Mouse (Mus musculus) CH12.LX (cell line): ENCODE data around the gene Ccdc110. TPM values are rescaled to one million over a fixed set of nuclear protein-coding genes. Genes with fewer than 3 reads are reported as not detected.

Experiments used
- DNase-seq: peaks from one replicate; pipeline ENCODE4 v3.0.0-alpha.2; 2013; ENCODE audit errors: extremely low read depth
- H3K27ac ChIP-seq: 2 replicates; pipeline ENCODE4 v1.5.1; 2012; ENCODE audit warnings: low read depth, mild to moderate bottlenecking, control low read depth, moderate library complexity; ENCODE audit not compliant: insufficient read depth
- H3K27me3 ChIP-seq: replicated peaks from 2 replicates; pipeline ENCODE3; 2012; ENCODE audit warnings: inconsistent platforms
- H3K36me3 ChIP-seq, 2 experiments: replicated peaks in 1 of 2; 2 replicates each; pipeline versions ENCODE3 to v1.6.1; 2012; ENCODE audit warnings: inconsistent platforms in 1 of 2, low read length in 1 of 2, mild to moderate bottlenecking in 1 of 2, mixed read lengths in 1 of 2, moderate library complexity in 1 of 2; ENCODE audit not compliant: control insufficient read depth in 1 of 2, insufficient read depth in 1 of 2
- H3K4me1 ChIP-seq, 2 experiments: 2 replicates each; pipeline ENCODE4 v1.6.1; 2012; ENCODE audit warnings: inconsistent platforms in 1 of 2, moderate library complexity in 1 of 2; ENCODE audit not compliant: insufficient read depth in 2 of 2, control insufficient read depth in 1 of 2
- H3K4me2 ChIP-seq: 2 replicates; pipeline ENCODE4 v1.6.1; 2012; ENCODE audit warnings: low read depth, mild to moderate bottlenecking, control low read depth; ENCODE audit not compliant: poor library complexity, insufficient read depth, severe bottlenecking
- H3K4me3 ChIP-seq, 3 experiments: fragments of 150-350 bp in 1 of 3; sonication (generic) in 1 of 3; replicated peaks in 1 of 3; 2 replicates each; pipeline versions ENCODE3 to v1.5.1; 2011 to 2012; ENCODE audit warnings: low read depth in 2 of 3, low read length in 2 of 3, mild to moderate bottlenecking in 2 of 3, moderate library complexity in 2 of 3, control low read depth in 1 of 3, improper control_type of control experiment in 1 of 3, inconsistent platforms in 1 of 3, mixed read lengths in 1 of 3; ENCODE audit not compliant: poor library complexity in 1 of 3
- H3K79me2 ChIP-seq: replicated peaks from 2 replicates; pipeline ENCODE4 v1.6.1; 2012; ENCODE audit warnings: mild to moderate bottlenecking, moderate library complexity; ENCODE audit not compliant: control insufficient read depth, poor library complexity, insufficient read depth, severe bottlenecking; ENCODE audit errors: extremely low read depth
- H3K9ac ChIP-seq: 2 replicates; pipeline ENCODE4 v1.6.1; 2012; ENCODE audit warnings: low read depth, mild to moderate bottlenecking, control low read depth, moderate library complexity; ENCODE audit not compliant: insufficient read depth
- H3K9me3 ChIP-seq: replicated peaks from 2 replicates; pipeline ENCODE3; 2012; ENCODE audit warnings: low read length, inconsistent platforms, mixed read lengths
- CHD2 ChIP-seq: IDR thresholded peaks from 2 replicates; pipeline ENCODE4 v1.6.1; 2011; ENCODE audit warnings: low read length, improper control_type of control experiment
- CTCF ChIP-seq, 2 experiments: IDR thresholded peaks in 1 of 2; conservative IDR thresholded peaks in 1 of 2; 2 replicates each; pipeline ENCODE4 v1.5.1; 2011 to 2012; ENCODE audit warnings: low read depth in 2 of 2, low read length in 2 of 2, improper control_type of control experiment in 1 of 2, inconsistent platforms in 1 of 2, mild to moderate bottlenecking in 1 of 2, moderate library complexity in 1 of 2
- E2F4 ChIP-seq: IDR thresholded peaks from 2 replicates; pipeline ENCODE4 v1.6.1; 2011; ENCODE audit warnings: low read depth, low read length, improper control_type of control experiment; ENCODE audit not compliant: insufficient replicate concordance
- ELF1 ChIP-seq: IDR thresholded peaks from 2 replicates; pipeline ENCODE4 v1.6.1; 2014; ENCODE audit warnings: low read depth, mild to moderate bottlenecking, inconsistent platforms, low read length, improper control_type of control experiment
- EP300 ChIP-seq: IDR thresholded peaks from 2 replicates; pipeline ENCODE4 v1.6.1; 2011; ENCODE audit warnings: low read length, improper control_type of control experiment
- GABPA ChIP-seq: IDR thresholded peaks from 2 replicates; pipeline ENCODE4 v1.6.1; 2012; ENCODE audit warnings: low read depth, low read length, improper control_type of control experiment, inconsistent platforms; ENCODE audit not compliant: insufficient replicate concordance
- HCFC1 ChIP-seq: IDR thresholded peaks from 2 replicates; pipeline ENCODE4 v1.6.1; 2012; ENCODE audit warnings: low read depth, mild to moderate bottlenecking, inconsistent platforms, low read length, improper control_type of control experiment
- JUN ChIP-seq: IDR thresholded peaks from 2 replicates; pipeline ENCODE4 v1.6.1; 2011; ENCODE audit warnings: low read depth, mild to moderate bottlenecking, low read length, improper control_type of control experiment, moderate library complexity; ENCODE audit not compliant: insufficient read depth
- JUND ChIP-seq: conservative IDR thresholded peaks from 2 replicates; pipeline ENCODE4 v1.6.1; 2011; ENCODE audit warnings: low read depth, low read length, improper control_type of control experiment
- KAT2A ChIP-seq: IDR thresholded peaks from 2 replicates; pipeline ENCODE4 v1.6.1; 2012; ENCODE audit warnings: low read length, improper control_type of control experiment, inconsistent platforms; ENCODE audit not compliant: insufficient replicate concordance
- MAFK ChIP-seq: IDR thresholded peaks from 2 replicates; pipeline ENCODE4 v1.6.1; 2011; ENCODE audit warnings: low read length, improper control_type of control experiment; ENCODE audit not compliant: insufficient replicate concordance
- MAX ChIP-seq: IDR thresholded peaks from 2 replicates; pipeline ENCODE4 v1.6.1; 2011; ENCODE audit warnings: low read length, improper control_type of control experiment
- MAZ ChIP-seq: IDR thresholded peaks from 2 replicates; pipeline ENCODE4 v1.6.1; 2012; ENCODE audit warnings: low read depth, mild to moderate bottlenecking, inconsistent platforms, low read length, improper control_type of control experiment, moderate library complexity
- MYC ChIP-seq: IDR thresholded peaks from 2 replicates; pipeline ENCODE4 v1.6.1; 2011; ENCODE audit warnings: low read depth, mild to moderate bottlenecking, improper control_type of control experiment, low read length
- NELFE ChIP-seq: IDR thresholded peaks from 2 replicates; pipeline ENCODE4 v1.6.1; 2011; ENCODE audit warnings: low read depth, low read length, improper control_type of control experiment
- PAX5 ChIP-seq: IDR thresholded peaks from 2 replicates; pipeline ENCODE4 v1.6.1; 2012; ENCODE audit warnings: low read length, inconsistent platforms, mixed read lengths
- SIN3A ChIP-seq: IDR thresholded peaks from 2 replicates; pipeline ENCODE4 v1.6.1; 2012; ENCODE audit warnings: low read length, improper control_type of control experiment, inconsistent platforms
- SMC3 ChIP-seq: IDR thresholded peaks from 2 replicates; pipeline ENCODE4 v1.6.1; 2011; ENCODE audit warnings: low read depth, low read length, improper control_type of control experiment
- TBP ChIP-seq: conservative IDR thresholded peaks from 2 replicates; pipeline ENCODE4 v1.6.1; 2011; ENCODE audit warnings: low read depth, low read length, improper control_type of control experiment
- TCF12 ChIP-seq: IDR thresholded peaks from 2 replicates; pipeline ENCODE4 v1.6.1; 2014; ENCODE audit warnings: low read depth, mild to moderate bottlenecking, inconsistent platforms, low read length, improper control_type of control experiment
- USF1 ChIP-seq: IDR thresholded peaks from 2 replicates; pipeline ENCODE4 v1.6.1; 2014; ENCODE audit warnings: low read depth, mild to moderate bottlenecking, inconsistent platforms, low read length, improper control_type of control experiment
- ZC3H11A ChIP-seq: IDR thresholded peaks from 2 replicates; pipeline ENCODE4 v1.6.1; 2012; ENCODE audit warnings: low read depth, mild to moderate bottlenecking, inconsistent platforms, low read length, improper control_type of control experiment
- ZMIZ1 ChIP-seq: IDR thresholded peaks from 2 replicates; pipeline ENCODE4 v1.6.1; 2012; ENCODE audit warnings: low read depth, mild to moderate bottlenecking, inconsistent platforms, low read length, improper control_type of control experiment
- ZNF384 ChIP-seq: IDR thresholded peaks from 2 replicates; pipeline ENCODE4 v1.6.1; 2012; ENCODE audit warnings: low read depth, low read length, improper control_type of control experiment, inconsistent platforms
- dilution Hi-C: fragments of 300-500 bp; cut with MboI; formaldehyde crosslinking; loops from 2 replicates; pipeline ENCODE4 v1.14.3; 2020; ENCODE audit warnings: low sequenced_read_pairs; ENCODE audit not compliant: extremely low pct_unique_long_range_greater_than_20kb, extremely low pct_ligation_motif_present
- in situ Hi-C: fragments of 300-500 bp; cut with MboI; formaldehyde crosslinking; loops from 3 replicates; pipeline ENCODE4 v1.14.3; 2019; ENCODE audit warnings: low sequenced_read_pairs, low pct_ligation_motif_present, low pct_unique_long_range_greater_than_20kb, mixed read lengths
- polyA plus RNA-seq: library from polyadenylated mRNA; unstranded; fragments of >175 nt; gene quantifications from 2 replicates; pipeline ENCODE4 v1.2.1, GENCODE M21; 2012; ENCODE audit warnings: low read depth; ENCODE audit not compliant: insufficient read length
- total RNA-seq, 2 experiments: library from RNA; depleted of rRNA; stranded (reverse); fragments of 300-350 nt in 1 of 2; fragments of >200 nt in 1 of 2; gene quantifications; 2 replicates each; pipeline ENCODE4 v1.2.3; 2012 to 2014

Gene Ccdc110
- total and polyA plus RNA-seq, 3 experiments = not detected

DNA sequence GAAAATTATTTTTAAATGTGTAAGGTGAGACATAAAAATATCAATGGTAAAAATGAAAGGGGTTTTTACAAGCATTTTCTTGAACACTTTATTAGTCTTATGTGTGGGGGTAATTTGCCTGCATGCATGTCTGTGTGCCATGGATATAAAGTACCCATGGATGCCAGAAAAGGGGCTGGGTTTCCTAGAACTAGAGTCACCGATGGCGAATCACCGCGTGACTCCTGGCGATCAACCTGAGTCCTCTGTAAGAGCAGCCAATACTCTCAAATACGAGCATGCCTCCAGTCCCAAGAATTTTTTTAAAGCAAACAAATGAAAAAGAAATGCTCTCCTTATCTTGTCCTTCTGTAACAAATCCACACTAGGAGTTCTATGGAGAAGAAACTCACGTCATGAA is 12.3 kb upstream of the Ccdc110 start:
- H3K36me3 ChIP-seq = no peaks in the 10 kb centered on the region
- TF ChIP-seq ZMIZ1 (no peak), SIN3A (no peak), HCFC1 (no peak), SMC3 (no peak), E2F4 (no peak), CTCF (conservative IDR thresholded peaks at IDR 0.05 in 1 of 2, IDR thresholded peaks at IDR 0.05 in 1 of 2; ENCODE audit: low read depth in 2 of 2, low read length in 2 of 2) (no peak), MYC (no peak), JUN (no peak), ZNF384 (no peak), TCF12 (no peak), CHD2 (no peak), MAZ (no peak), NELFE (no peak), GABPA (no peak)
- no peaks in the 10 kb centered on the region for H3K9me3 ChIP-seq
- DNase-seq = no peak
- in situ Hi-C loops = no loop called here
- no peak overlapping the region for H3K27ac ChIP-seq
- no peaks in the 10 kb centered on the region for H3K27me3 ChIP-seq
- H3K79me2 ChIP-seq = no peaks in the 10 kb centered on the region
- dilution Hi-C loops = no loop called here
- no peak overlapping the region for H3K9ac ChIP-seq
- no peak overlapping the region for H3K4me3 ChIP-seq
- H3K4me2 ChIP-seq = no peak overlapping the region
- no peaks in the 10 kb centered on the region for H3K4me1 ChIP-seq

DNA sequence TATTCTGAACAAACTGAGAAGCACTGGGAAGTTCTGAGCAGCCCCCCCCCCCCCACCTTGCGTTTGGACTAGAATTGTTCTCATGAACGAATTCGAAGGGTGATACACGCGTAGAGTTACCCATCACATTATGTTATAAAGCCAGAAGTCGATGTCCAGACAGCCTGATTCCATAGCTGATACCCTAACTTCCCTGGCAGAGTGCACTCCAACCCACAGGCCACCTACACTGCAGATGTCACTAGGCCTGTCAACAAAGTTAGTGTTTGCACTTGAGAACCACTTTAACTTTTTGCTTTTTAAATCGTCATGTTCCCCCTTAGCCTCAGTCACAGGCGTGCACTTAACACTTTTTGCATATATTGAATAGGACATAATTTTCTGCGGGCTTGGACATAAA is 2.6 kb downstream of the Ccdc110 start:
- dilution Hi-C loops (no loop called here), in situ Hi-C loops (loop anchor here (10.0 kb wide), 1 partner anchor 482 kb away; no protein-coding TSS in a partner anchor)
- Histone ChIP-seq H3K9me3 (no peaks in the 10 kb centered on the region), H3K4me1 (peaks cover 0 to 5% of the 10 kb centered on the region in 2 experiments; a peak in 2 of 4 replicates), H3K4me2 (no peak overlapping the region), H3K27me3 (no peaks in the 10 kb centered on the region), H3K36me3 (no peaks in the 10 kb centered on the region), H3K4me3 (no peak overlapping the region), H3K9ac (no peak overlapping the region), H3K79me2 (no peaks in the 10 kb centered on the region), H3K27ac (no peak overlapping the region)
- TF ChIP-seq EP300 = no peak
- no peak for TF ChIP-seq JUND
- TF ChIP-seq MAFK = no peak
- no peak for TF ChIP-seq ZC3H11A
- no peak for TF ChIP-seq ZNF384
- TF ChIP-seq GABPA = no peak
- no peak for TF ChIP-seq ELF1
- no peak for TF ChIP-seq KAT2A
- TF ChIP-seq NELFE = no peak
- no peak for TF ChIP-seq CTCF (conservative IDR thresholded peaks at IDR 0.05 in 1 of 2, IDR thresholded peaks at IDR 0.05 in 1 of 2; ENCODE audit: low read depth in 2 of 2, low read length in 2 of 2)
- no peak for TF ChIP-seq JUN
- TF ChIP-seq SIN3A = no peak
- TF ChIP-seq MAX = no peak
- TF ChIP-seq MYC = no peak
- no peak for TF ChIP-seq HCFC1
- TF ChIP-seq USF1 = no peak
- TF ChIP-seq TBP = no peak
- no peak for TF ChIP-seq PAX5
- DNase-seq = no peak
